Mouse (Mus musculus) ES-Bruce4 (cell line): ENCODE measurements around the gene Rwdd3.

Experiments used
- CTCF ChIP-seq: IDR thresholded peaks from one replicate; pipeline ENCODE4 v1.8.1; 2011; ENCODE audit warnings: low read depth, low read length
- EP300 ChIP-seq: IDR thresholded peaks from 2 replicates; pipeline ENCODE4 v1.6.1; 2011; ENCODE audit warnings: low read depth, low read length; ENCODE audit not compliant: insufficient read depth
- POLR2A ChIP-seq: IDR thresholded peaks from one replicate; pipeline ENCODE4 v1.8.1; 2011; ENCODE audit warnings: low read length; ENCODE audit not compliant: insufficient read depth

GRCm38 (mm10) chr3:121213501-121213900 is 42.0 kb upstream of the Rwdd3 start:
- TF ChIP-seq EP300, result no peak
- TF ChIP-seq POLR2A, result no peak
- no peak for TF ChIP-seq CTCF
